Mouse (Mus musculus) hindbrain, embryonic 10.5 days (tissue): Measurements from ENCODE around the gene Rad50. TPM values are rescaled to one million over a fixed set of nuclear protein-coding genes. Genes with fewer than 3 reads are reported as not detected.

Experiments
- polyA plus RNA-seq: library from polyadenylated mRNA; unstranded; fragments of >200 nt; fragmentation: Nextera tagmentation; extraction: Ambion mirVana; gene quantifications from 2 replicates; pipeline ENCODE4 v1.2.1, GENCODE M21; 2016

Gene Rad50
- polyA plus RNA-seq, 1 experiment from 2014 or later, result 13.7 TPM

Other genes starting within 250 kb of the Rad50 start
- not detected in 2 replicates for gene Gm9837, start 236.8 kb downstream of the Rad50 start, polyA plus RNA-seq
- not detected in 2 replicates for gene Gm9945, start 227.2 kb downstream of the Rad50 start, polyA plus RNA-seq
- gene Sowaha, start 227.0 kb downstream of the Rad50 start, polyA plus RNA-seq, result 0.26 and 0.44 TPM in 2 replicates
- 14.8 and 15.6 TPM in 2 replicates for gene Sept8, start 188.1 kb downstream of the Rad50 start, polyA plus RNA-seq
- gene Kif3a, start 139.9 kb downstream of the Rad50 start, polyA plus RNA-seq, result 67.8 and 71.5 TPM in 2 replicates
- 0.66 and 1.2 TPM in 2 replicates for gene Il4, start 88.7 kb downstream of the Rad50 start, polyA plus RNA-seq
- gene Il13, start 72.6 kb downstream of the Rad50 start, polyA plus RNA-seq, result not detected in 2 replicates
- not detected in 2 replicates for gene Il5, start 13.5 kb upstream of the Rad50 start, polyA plus RNA-seq
- 3.6 and 4.2 TPM in 2 replicates for gene Irf1, start 62.7 kb upstream of the Rad50 start, polyA plus RNA-seq
- gene Gm17334, start 65.9 kb upstream of the Rad50 start, polyA plus RNA-seq, result not detected in 2 replicates
- gene Gm12216, start 151.9 kb upstream of the Rad50 start, polyA plus RNA-seq, result 0.21 TPM in 1 of 2 replicates, not detected in the other
- 6.3 and 7.7 TPM in 2 replicates for gene Slc22a5, start 184.3 kb upstream of the Rad50 start, polyA plus RNA-seq